Comparison of ENCODE assay signal across 8 mouse cellular contexts in the genomic region with DNA sequence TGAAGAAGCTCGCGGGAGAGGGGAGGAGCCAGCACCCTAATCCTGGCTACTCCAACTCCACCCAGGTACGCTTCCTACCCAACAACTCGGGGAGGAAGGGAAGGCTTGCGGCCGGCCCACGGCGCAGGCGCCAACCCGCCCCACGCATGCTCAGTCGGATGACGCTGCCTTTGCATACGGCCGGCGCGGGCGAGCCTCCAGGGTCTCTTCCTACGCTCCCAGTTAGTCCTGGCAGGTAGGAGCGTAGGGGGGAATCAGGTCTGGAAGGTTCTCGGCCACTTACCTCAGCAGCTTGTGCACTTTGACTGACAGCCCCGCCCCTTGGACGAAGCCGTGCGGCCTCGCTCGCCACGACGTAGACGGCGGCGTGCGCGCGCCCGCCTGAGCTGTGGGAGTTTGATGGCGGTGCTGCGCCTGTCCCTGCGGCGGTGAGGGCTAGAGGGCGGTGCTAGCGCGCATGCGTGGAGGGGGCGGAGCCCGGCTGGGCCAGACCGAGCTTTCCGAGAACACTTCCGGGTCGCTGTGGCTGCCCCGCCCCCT. TPM values are rescaled to one million over a fixed set of nuclear protein-coding genes. Genes with fewer than 3 reads are reported as not detected.
DNase-seq lines count a peak whose midpoint lies in the region; ATAC-seq and TF ChIP-seq lines count a peak whose summit lies in the region.

Ascc1 (plus strand) TSS at position 133 of the 540 bp plus-strand sequence.
Anapc16 (minus strand) TSS at position 463 of the 540 bp plus-strand sequence.

- no peaks in the 10 kb centered on the region for H3K9me3 ChIP-seq in G1E (replicated peaks)
- H3K9me3 ChIP-seq in forebrain, embryonic 16.5 days (ENCODE audit: control insufficient read depth, low read length) = no peaks in the 10 kb centered on the region
- H3K9me3 ChIP-seq in lung, embryonic 14.5 days (ENCODE audit: low read depth, low read length) = no peaks in the 10 kb centered on the region

- no peak for TF ChIP-seq CTCF in G1E (IDR thresholded peaks at IDR 0.05; ENCODE audit: low read depth, low read length)
- no peak for TF ChIP-seq CTCF in layer of hippocampus, adult 2 months (conservative IDR thresholded peaks at IDR 0.05)
- TF ChIP-seq CTCF in lung, embryonic 14.5 days (IDR thresholded peaks at IDR 0.05; ENCODE audit: low read depth) = no peak
- TF ChIP-seq CTCF in olfactory bulb, adult 2 months (IDR thresholded peaks at IDR 0.05; ENCODE audit: insufficient read depth, low read depth, low read length) = 0 out of 2 replicates have a peak, but pooled peaks have one; percentile 12
- 0 out of 2 replicates have a peak, but pooled peaks have one; percentile 48 for TF ChIP-seq CTCF in thymus, adult 2 months (IDR thresholded peaks at IDR 0.05; ENCODE audit: borderline replicate concordance, control insufficient read depth, extremely low read depth, insufficient read depth, low read length, poor library complexity)

- WGBS in forebrain, embryonic 16.5 days = 0% methylated on average over 48 of the region's 51 CpGs
- under 1% methylated on average over 51 of the region's 51 CpGs for WGBS in lung, embryonic 14.5 days
- WGBS in olfactory bulb, adult 2 months = 1% methylated on average over 51 of the region's 51 CpGs
- WGBS in thymus, adult 2 months = under 1% methylated on average over 51 of the region's 51 CpGs

- peaks cover 21% of the 10 kb centered on the region for H3K36me3 ChIP-seq in G1E (replicated peaks)
- H3K36me3 ChIP-seq in forebrain, embryonic 16.5 days (ENCODE audit: control insufficient read depth, insufficient read depth) = no peaks in the 10 kb centered on the region
- peaks cover 8% of the 10 kb centered on the region; the same call in 1 of the 2 replicates for H3K36me3 ChIP-seq in lung, embryonic 14.5 days (ENCODE audit: insufficient read depth)
- no peaks in the 10 kb centered on the region for H3K36me3 ChIP-seq in thymus, adult 2 months (ENCODE audit: control insufficient read depth, insufficient read depth, low read length)

- peak; percentile 57 for ATAC-seq in G1E (ENCODE audit: extremely low read depth, insufficient number of reproducible peaks, low FRiP score, poor library complexity, severe bottlenecking)
- ATAC-seq in forebrain, embryonic 16.5 days = peak; percentile 97
- peak; percentile 98 for ATAC-seq in lung, embryonic 14.5 days (ENCODE audit: insufficient read depth)

- DNase-seq in G1E (ENCODE audit: low spot score) = peak; percentile 76
- peak; percentile 97 to 98 for DNase-seq in cerebellum, adult 18-20 months
- peak; percentile 96 to 97 for DNase-seq in heart, postnatal 36 days
- peak; percentile 96 to 97 for DNase-seq in layer of hippocampus, adult 2 months (ENCODE audit: low spot score in 2 of 2)
- DNase-seq in lung, embryonic 14.5 days = peak; percentile 98
- DNase-seq in thymus, adult 2 months = peak; percentile 96

- H3K4me2 ChIP-seq in forebrain, embryonic 16.5 days (ENCODE audit: low read length) = peak within 1 kb of the TSS; percentile 63
- peak within 1 kb of the TSS; percentile 76 for H3K4me2 ChIP-seq in lung, embryonic 14.5 days

- H3K27ac ChIP-seq in forebrain, embryonic 16.5 days (ENCODE audit: low read length) = peak within 1 kb of the TSS; percentile 96
- H3K27ac ChIP-seq in layer of hippocampus, adult 2 months = peak within 1 kb of the TSS; percentile 100
- H3K27ac ChIP-seq in lung, embryonic 14.5 days (ENCODE audit: low read depth) = peak within 1 kb of the TSS; percentile 93
- H3K27ac ChIP-seq in olfactory bulb, adult 2 months (ENCODE audit: insufficient read depth, low read depth, low read length) = peak within 1 kb of the TSS; percentile 100
- peak within 1 kb of the TSS; percentile 87 for H3K27ac ChIP-seq in thymus, adult 2 months (ENCODE audit: control insufficient read depth, insufficient read depth, low read length)

- H3K4me3 ChIP-seq in G1E (ENCODE audit: low read depth, low read length) = peak within 1 kb of the TSS; percentile 74
- peak within 1 kb of the TSS; percentile 67 for H3K4me3 ChIP-seq in forebrain, embryonic 16.5 days (replicated peaks; ENCODE audit: low read length)
- H3K4me3 ChIP-seq in layer of hippocampus, adult 2 months = peak within 1 kb of the TSS; percentile 92
- peak within 1 kb of the TSS; percentile 58 for H3K4me3 ChIP-seq in lung, embryonic 14.5 days (ENCODE audit: low read depth, low read length)
- H3K4me3 ChIP-seq in olfactory bulb, adult 2 months (ENCODE audit: insufficient read depth, low read depth, low read length) = peak within 1 kb of the TSS; percentile 91
- peak within 1 kb of the TSS; percentile 76 for H3K4me3 ChIP-seq in thymus, adult 2 months (ENCODE audit: control insufficient read depth, insufficient read depth, low read length)

- TF ChIP-seq POLR2A in olfactory bulb, adult 2 months (IDR thresholded peaks at IDR 0.05; ENCODE audit: insufficient read depth, low read depth, low read length) = peak; percentile 81
- peak; percentile 75; the same call in 1 of the 2 replicates for TF ChIP-seq POLR2A in thymus, adult 2 months (IDR thresholded peaks at IDR 0.05; ENCODE audit: control insufficient read depth, extremely low read depth, insufficient read depth, low read length, poor library complexity)

- H3K4me1 ChIP-seq in G1E (ENCODE audit: insufficient read depth, low read depth, low read length) = peaks cover 23% of the 10 kb centered on the region
- peaks cover 16% of the 10 kb centered on the region for H3K4me1 ChIP-seq in forebrain, embryonic 16.5 days (replicated peaks; ENCODE audit: control insufficient read depth, insufficient read depth, low read length)
- H3K4me1 ChIP-seq in lung, embryonic 14.5 days (ENCODE audit: insufficient read depth) = no peaks in the 10 kb centered on the region
- H3K4me1 ChIP-seq in olfactory bulb, adult 2 months (ENCODE audit: control insufficient read depth, insufficient read depth, low read length) = peaks cover 13% of the 10 kb centered on the region
- peaks cover 26% of the 10 kb centered on the region for H3K4me1 ChIP-seq in thymus, adult 2 months (replicated peaks; ENCODE audit: control insufficient read depth, insufficient read depth, low read length)

- intact Hi-C loops in heart, postnatal 36 days (cut with DNase I) = loop anchor here (2.0 to 5.0 kb wide), 3 partner anchors 35 to 80 kb away; partner anchors contain the start of gene Ddit4

- H3K9ac ChIP-seq in forebrain, embryonic 16.5 days (replicated peaks; ENCODE audit: low read depth, low read length) = peak within 1 kb of the TSS; percentile 71
- peak within 1 kb of the TSS; percentile 68 for H3K9ac ChIP-seq in lung, embryonic 14.5 days

- no peaks in the 10 kb centered on the region for H3K27me3 ChIP-seq in G1E (ENCODE audit: insufficient read depth, low read length)
- no peaks in the 10 kb centered on the region for H3K27me3 ChIP-seq in forebrain, embryonic 16.5 days (replicated peaks; ENCODE audit: control insufficient read depth, insufficient read depth, low read length)
- no peaks in the 10 kb centered on the region for H3K27me3 ChIP-seq in lung, embryonic 14.5 days (ENCODE audit: insufficient read depth, low read length)
- no peaks in the 10 kb centered on the region for H3K27me3 ChIP-seq in thymus, adult 2 months (ENCODE audit: control insufficient read depth, insufficient read depth, low read length)

RNA-seq across cellular contexts. Expression of gene Ascc1, which starts in this region (rescaled TPM):
- total RNA-seq in G1E (2014; fragmentation: Nextera tagmentation) = 19.3 and 22.2 TPM in 2 replicates
- total RNA-seq in G1E (2017) = 14.2 and 19.7 TPM in 2 replicates
- polyA plus RNA-seq in G1E (2012) = 22.6 and 24.8 TPM in 2 replicates
- 45.1 and 50.0 TPM in 2 replicates for polyA plus RNA-seq in forebrain, embryonic 16.5 days (2015; fragmentation: Nextera tagmentation; extraction: Ambion mirVana)
- 10 to 100 TPM; 23.0 to 24.0 TPM for total RNA-seq in heart, postnatal 36 days (2021)
- 10 to 100 TPM; 15.3 to 17.2 TPM for total RNA-seq in layer of hippocampus, adult 2 months (2021)
- 34.7 and 35.3 TPM in 2 replicates for polyA plus RNA-seq in lung, embryonic 14.5 days (2014; fragmentation: Nextera tagmentation; extraction: Ambion mirVana)
- polyA plus RNA-seq in olfactory bulb, adult 2 months (2012; ENCODE audit: insufficient read depth, insufficient read length, low replicate concordance, missing spikeins) = not detected in 2 replicates
- 24.2 and 26.2 TPM in 2 replicates for polyA plus RNA-seq in thymus, adult 2 months (2012; rRNA removed)

RNA-seq across cellular contexts. Expression of gene Anapc16, which starts in this region (rescaled TPM):
- total RNA-seq in G1E (2014; fragmentation: Nextera tagmentation) = 43.2 and 54.4 TPM in 2 replicates
- total RNA-seq in G1E (2017) = 26.3 and 28.2 TPM in 2 replicates
- polyA plus RNA-seq in G1E (2012) = 36.7 and 38.4 TPM in 2 replicates
- 112 and 115 TPM in 2 replicates for polyA plus RNA-seq in forebrain, embryonic 16.5 days (2015; fragmentation: Nextera tagmentation; extraction: Ambion mirVana)
- total RNA-seq in heart, postnatal 36 days (2021) = 10 to 100 TPM; 68.1 to 73.7 TPM
- 10 to 100 TPM; 64.8 to 71.4 TPM for total RNA-seq in layer of hippocampus, adult 2 months (2021)
- 108 and 109 TPM in 2 replicates for polyA plus RNA-seq in lung, embryonic 14.5 days (2014; fragmentation: Nextera tagmentation; extraction: Ambion mirVana)
- polyA plus RNA-seq in olfactory bulb, adult 2 months (2012; ENCODE audit: insufficient read depth, insufficient read length, low replicate concordance, missing spikeins) = not detected in 2 replicates
- polyA plus RNA-seq in thymus, adult 2 months (2012; rRNA removed) = 108 and 136 TPM in 2 replicates

Comparison
In these comparisons a context has a peak if more than half of its experiments do, and no peak if none do; other contexts are left out.
1. Peak in every context shown above with its lines: DNase-seq, ATAC-seq, H3K4me3 ChIP-seq and H3K27ac ChIP-seq.
2. RNA of gene Ascc1 (polyA plus RNA-seq): 45.1 to 50.0 TPM in forebrain, embryonic 16.5 days, 34.7 to 35.3 TPM in lung, embryonic 14.5 days, 24.2 to 26.2 TPM in thymus, adult 2 months and 22.6 to 24.8 TPM in G1E; not detected in olfactory bulb, adult 2 months; every median in the first group is over 10 times any median in the second.
3. CTCF ChIP-seq: peak in olfactory bulb, adult 2 months (single experiment) and thymus, adult 2 months (single experiment); none in G1E (single experiment), layer of hippocampus, adult 2 months (single experiment) and lung, embryonic 14.5 days (single experiment).